Mouse (Mus musculus) liver, adult 2 months (tissue): Measurements from ENCODE around the gene Naa40. TPM values are rescaled to one million over a fixed set of nuclear protein-coding genes. Genes with fewer than 3 reads are reported as not detected.

Source experiments
- DNase-seq: peaks from one replicate; pipeline ENCODE4 v3.0.0-alpha.2; 2011; ENCODE audit warnings: low read depth, low spot score; ENCODE audit errors: extremely low read depth
- H3K27ac ChIP-seq: fragments of 200-500 bp; replicated peaks from 2 replicates; pipeline ENCODE4 v1.5.1; 2012; ENCODE audit warnings: low read depth, mild to moderate bottlenecking, control low read depth, inconsistent platforms, low read length; ENCODE audit not compliant: insufficient read depth
- H3K27me3 ChIP-seq: fragments of 200-500 bp; 2 replicates; pipeline ENCODE4 v1.6.1; 2012; ENCODE audit warnings: mild to moderate bottlenecking, moderate library complexity, low read length, inconsistent platforms; ENCODE audit not compliant: control insufficient read depth, insufficient read depth
- H3K36me3 ChIP-seq: fragments of 200-500 bp; 2 replicates; pipeline ENCODE4 v1.6.1; 2012; ENCODE audit warnings: low read length, inconsistent platforms; ENCODE audit not compliant: control insufficient read depth, insufficient read depth
- H3K4me1 ChIP-seq: fragments of 200-500 bp; 2 replicates; pipeline ENCODE4 v1.6.1; 2011; ENCODE audit warnings: low read length; ENCODE audit not compliant: control insufficient read depth, insufficient read depth
- H3K4me3 ChIP-seq: fragments of 200-500 bp; 2 replicates; pipeline ENCODE4 v1.5.1; 2011; ENCODE audit warnings: low read depth, mild to moderate bottlenecking, control low read depth, low read length, moderate library complexity; ENCODE audit not compliant: insufficient read depth
- H3K79me2 ChIP-seq: fragments of 200-500 bp; 2 replicates; pipeline ENCODE4 v1.6.1; 2012; ENCODE audit warnings: inconsistent platforms, mild to moderate bottlenecking, low read length, moderate library complexity; ENCODE audit not compliant: control insufficient read depth, insufficient read depth
- H3K9ac ChIP-seq: fragments of 200-500 bp; 2 replicates; pipeline ENCODE4 v1.6.1; 2012; ENCODE audit warnings: low read depth, mild to moderate bottlenecking, control low read depth, inconsistent platforms, low read length
- CTCF ChIP-seq: fragments of 200-500 bp; IDR thresholded peaks from 2 replicates; pipeline ENCODE4 v1.5.1; 2011; ENCODE audit warnings: low read depth, low read length, control low read depth
- POLR2A ChIP-seq: fragments of 200-500 bp; IDR thresholded peaks from 2 replicates; pipeline ENCODE4 v1.6.1; 2011; ENCODE audit warnings: low read length, control low read depth; ENCODE audit not compliant: insufficient read depth; ENCODE audit errors: extremely low read depth
- WGBS: fragments of 180-500 bp; shearing (Covaris S2); methylation state at CpG from one replicate; pipeline ENCODE4 v1.1.7; 2018; 5-methylcytosine and 5-hydroxymethylcytosine counted together
- polyA plus RNA-seq: library from polyadenylated mRNA; depleted of rRNA; stranded (reverse); fragments of >200 nt; gene quantifications from 2 replicates; pipeline ENCODE4 v1.2.3, GENCODE M21; 2012
- total RNA-seq: library from RNA; depleted of rRNA; stranded (reverse); fragments of >200 nt; gene quantifications from 2 replicates; pipeline ENCODE4 v1.2.3, GENCODE M21; 2014

The Naa40 gene
- total and polyA plus RNA-seq, 2 experiments: 5.3 to 9.7 TPM

DNA sequence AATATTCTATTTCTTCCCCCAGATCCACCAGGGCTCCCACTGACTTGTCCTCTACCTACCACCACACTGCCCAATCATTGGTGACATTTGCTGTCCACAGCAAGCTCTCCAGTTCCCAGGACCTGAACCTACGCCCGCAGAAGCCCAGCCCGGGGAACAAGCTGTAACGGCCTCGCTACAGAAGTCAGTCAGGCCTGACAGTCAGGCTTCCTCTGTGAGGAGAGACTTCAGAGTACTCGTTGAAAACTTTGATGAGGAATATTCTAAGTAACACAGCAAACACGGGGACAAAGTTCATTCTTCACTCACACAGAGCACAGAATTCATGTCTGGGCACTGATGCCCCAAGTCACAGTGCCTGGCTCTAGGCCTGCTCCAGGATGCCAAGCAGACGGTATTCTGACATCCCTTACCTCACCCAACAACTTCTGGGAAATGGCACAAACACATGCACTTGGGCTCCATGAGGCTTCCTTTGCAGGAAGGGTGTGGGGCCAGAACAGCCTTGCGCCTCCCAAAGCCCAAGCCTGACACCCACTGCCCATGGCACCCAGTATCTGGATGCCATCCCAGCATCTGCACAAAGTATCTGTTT, 15.8 kb downstream of the Naa40 start:
- Histone ChIP-seq H3K4me3 (no peak overlapping the region), H3K4me1 (no peaks in the 10 kb centered on the region), H3K9ac (no peak overlapping the region), H3K36me3 (no peaks in the 10 kb centered on the region; the same call in none of the 2 replicates), H3K79me2 (no peaks in the 10 kb centered on the region), H3K27ac (no peak overlapping the region), H3K27me3 (no peaks in the 10 kb centered on the region)
- TF ChIP-seq CTCF (no peak), POLR2A (no peak)
- no peak for DNase-seq
- WGBS: 80% methylated on average over 9 of the region's 9 CpGs

DNA sequence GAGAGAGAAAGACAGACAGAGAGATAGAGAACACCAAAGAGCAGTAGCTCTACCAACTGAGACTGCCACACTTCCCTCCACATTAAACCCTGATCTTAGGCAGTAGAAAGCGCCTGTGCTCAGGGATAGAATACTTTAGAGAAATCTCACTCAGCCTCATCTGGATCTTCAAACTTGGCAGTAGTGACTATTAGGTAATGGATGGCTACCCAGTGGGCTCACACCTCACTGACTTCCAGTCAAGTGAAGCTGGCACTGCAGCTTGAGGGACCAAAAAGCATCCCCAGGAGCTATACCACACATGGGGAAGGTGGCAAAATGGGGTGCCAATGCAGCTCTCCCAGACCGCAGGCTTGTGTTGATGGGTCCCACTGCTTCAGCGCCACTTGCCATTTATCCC, 16.7 kb downstream of the Naa40 start:
- Histone ChIP-seq H3K4me1 (no peaks in the 10 kb centered on the region), H3K27me3 (no peaks in the 10 kb centered on the region), H3K4me3 (no peak overlapping the region), H3K79me2 (no peaks in the 10 kb centered on the region), H3K9ac (no peak overlapping the region), H3K27ac (no peak overlapping the region), H3K36me3 (no peaks in the 10 kb centered on the region; the same call in 1 of the 2 replicates)
- no peak for DNase-seq
- TF ChIP-seq CTCF (no peak), POLR2A (no peak)
- WGBS: 97% methylated on average over 3 of the region's 3 CpGs

DNA sequence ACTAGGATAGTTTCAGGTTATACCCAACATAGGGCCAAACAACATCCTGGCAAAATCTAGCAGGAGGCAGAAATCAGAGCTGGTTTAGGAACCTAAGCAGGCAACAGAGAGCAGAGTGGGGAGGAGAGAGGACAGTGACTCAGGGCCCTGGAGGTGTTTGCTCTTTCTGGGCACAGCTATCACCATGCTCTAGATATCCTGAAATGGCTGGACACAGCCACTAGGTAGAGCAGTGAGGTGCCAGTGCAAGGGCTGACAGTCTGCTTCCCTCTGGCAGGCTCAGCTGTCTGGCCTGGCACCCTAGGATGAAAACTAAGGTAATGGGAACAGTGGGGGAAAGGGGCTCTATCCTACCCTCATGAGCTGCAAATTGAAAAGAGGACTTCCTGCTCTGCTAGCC, 17.5 kb downstream of the Naa40 start:
- Histone ChIP-seq H3K9ac (no peak overlapping the region), H3K4me1 (no peaks in the 10 kb centered on the region), H3K4me3 (no peak overlapping the region), H3K27me3 (no peaks in the 10 kb centered on the region), H3K79me2 (no peaks in the 10 kb centered on the region), H3K36me3 (no peaks in the 10 kb centered on the region; the same call in 1 of the 2 replicates), H3K27ac (no peak overlapping the region)
- TF ChIP-seq CTCF (no peak), POLR2A (no peak)
- DNase-seq: no peak

DNA sequence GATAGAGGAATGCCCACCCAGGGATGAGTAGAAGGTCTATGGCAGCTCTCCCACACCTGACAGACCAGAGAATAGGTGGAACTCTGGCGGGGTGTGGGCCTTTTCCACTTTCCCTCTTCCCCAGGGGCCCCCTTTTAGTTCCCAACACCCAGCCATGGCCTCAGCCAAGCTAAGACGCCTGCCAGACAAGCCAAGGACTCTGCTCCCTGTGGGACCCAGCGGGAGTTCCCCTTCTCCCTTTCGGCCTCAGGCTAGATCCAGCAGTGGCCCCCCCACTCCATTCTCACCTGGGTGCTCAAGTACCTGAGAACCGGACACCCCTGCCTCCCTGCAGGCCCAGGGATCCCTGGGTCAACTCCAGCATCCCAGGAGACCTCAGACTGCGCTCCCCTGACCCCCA, 18.8 kb downstream of the Naa40 start:
- H3K4me1 ChIP-seq: no peaks in the 10 kb centered on the region; the same call in 1 of the 2 replicates
- DNase-seq: no peak
- WGBS: 85% methylated on average over 6 of the region's 6 CpGs
- no peak overlapping the region for H3K9ac ChIP-seq
- H3K79me2 ChIP-seq: peaks cover 2% of the 10 kb centered on the region; the same call in 1 of the 2 replicates
- H3K4me3 ChIP-seq: no peak overlapping the region
- H3K36me3 ChIP-seq: no peaks in the 10 kb centered on the region; the same call in 1 of the 2 replicates
- H3K27ac ChIP-seq: no peak overlapping the region
- no peaks in the 10 kb centered on the region for H3K27me3 ChIP-seq
- no peak for TF ChIP-seq POLR2A
- no peak for TF ChIP-seq CTCF

DNA sequence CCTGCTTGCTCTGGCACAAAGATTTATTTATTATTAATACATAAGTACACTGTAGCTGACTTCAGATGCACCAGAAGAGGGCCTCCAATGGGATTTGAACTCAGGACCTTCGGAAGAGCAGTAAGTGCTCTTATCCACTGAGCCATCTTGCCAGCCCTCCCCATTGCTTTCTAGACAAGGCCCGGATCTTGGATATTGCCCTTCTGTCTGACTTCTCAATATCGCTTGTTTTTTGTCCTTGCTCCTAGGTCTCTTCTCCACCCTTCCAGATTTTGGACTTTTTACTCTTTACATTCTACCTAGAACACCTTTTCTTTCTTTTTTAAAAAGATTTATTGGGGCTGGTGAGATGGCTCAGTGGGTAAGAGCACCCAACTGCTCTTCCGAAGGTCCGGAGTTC, 22.2 kb downstream of the Naa40 start:
- Histone ChIP-seq H3K79me2 (peaks cover 29% of the 10 kb centered on the region; the same call in 1 of the 2 replicates), H3K36me3 (peaks cover 9% of the 10 kb centered on the region; the same call in 1 of the 2 replicates), H3K27me3 (no peaks in the 10 kb centered on the region), H3K27ac (no peak overlapping the region), H3K9ac (no peak overlapping the region), H3K4me1 (peaks cover 15% of the 10 kb centered on the region), H3K4me3 (no peak overlapping the region)
- DNase-seq: no peak
- 97% methylated on average over 5 of the region's 5 CpGs for WGBS
- TF ChIP-seq CTCF: no peak
- no peak for TF ChIP-seq POLR2A

DNA sequence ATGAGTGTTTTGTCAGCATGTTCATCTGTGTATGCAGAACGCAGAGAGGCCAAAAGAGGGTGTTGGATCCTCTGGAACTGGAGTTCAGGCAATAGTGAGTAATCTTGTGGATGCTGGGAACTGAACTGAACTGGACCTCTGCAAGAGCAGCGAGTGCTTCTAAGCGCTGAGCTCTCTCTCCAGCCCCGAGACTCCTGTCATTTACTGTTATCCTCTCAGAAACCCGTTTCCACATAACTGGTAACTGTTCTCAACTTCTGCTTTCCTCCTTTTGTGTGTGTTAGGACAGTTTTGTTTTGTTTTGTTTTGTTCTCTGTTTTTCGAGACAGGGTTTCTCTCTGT, 23.1 kb downstream of the Naa40 start:
- Histone ChIP-seq H3K27ac (no peak overlapping the region), H3K9ac (no peak overlapping the region), H3K36me3 (peaks cover 9% of the 10 kb centered on the region; the same call in 1 of the 2 replicates), H3K4me1 (peaks cover 15% of the 10 kb centered on the region), H3K4me3 (no peak overlapping the region), H3K79me2 (peaks cover 29% of the 10 kb centered on the region; the same call in 1 of the 2 replicates), H3K27me3 (no peaks in the 10 kb centered on the region)
- no peak for TF ChIP-seq CTCF
- no peak for TF ChIP-seq POLR2A
- 9% methylated on average over 6 of the region's 6 CpGs for WGBS
- no peak for DNase-seq
